ENCODE assay signal across 9 mouse cellular contexts in the genomic region with DNA sequence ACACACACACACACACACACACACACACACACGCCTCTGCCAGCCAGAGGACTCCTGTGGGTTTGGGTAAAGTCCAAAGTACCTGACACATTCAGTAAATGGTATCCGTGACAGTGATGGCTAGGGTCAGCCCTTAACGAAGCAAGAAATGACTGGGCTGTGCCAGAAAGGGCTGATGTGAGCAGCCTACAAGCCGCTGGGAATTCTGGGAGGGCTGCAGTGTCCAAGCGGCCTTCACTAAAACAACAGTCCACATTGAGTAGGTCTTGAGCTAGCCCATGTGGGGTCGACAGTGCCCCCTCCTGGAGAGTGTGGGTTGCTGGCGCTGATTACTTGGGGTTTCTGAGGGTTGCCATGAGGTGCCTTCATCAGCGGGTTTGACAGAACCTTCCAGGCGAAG. TPM values are rescaled to one million over a fixed set of nuclear protein-coding genes. Genes with fewer than 3 reads are reported as not detected.
A peak's percentile ranks its signal among the peaks of the same experiment; 100 is the strongest.
DNase-seq lines count a peak whose midpoint lies in the region; ATAC-seq and TF ChIP-seq lines count a peak whose summit lies in the region.
"Had no signal": no experiment of that assay in that cellular context is flagged by ENCODE, and none has a peak within 500 bp of the region (broad histone marks: within the 10 kb centered on the region; RNA-seq: fewer than 3 reads in every experiment).

No protein-coding gene starts in this region.

- DNase-seq in lung, adult 2 months: no peak
- no peak for DNase-seq in lung, postnatal 36 days
- DNase-seq in MN1 (ENCODE audit: low spot score): peak; percentile 45
- peak; percentile 26 to 51 for DNase-seq in lung, postnatal 4 days
- no peak for DNase-seq in right cerebral cortex, postnatal 25 days
- DNase-seq in embryo, embryonic 9.5 days (ENCODE audit: extremely low spot score): no peak
- DNase-seq: adrenal gland, adult 8-10 months had no signal

- 71% methylated on average over 9 of the region's 9 CpGs for WGBS in lung, adult 2 months
- 61% methylated on average over 9 of the region's 9 CpGs for WGBS in intestine, postnatal 0 days

- H3K9ac ChIP-seq in intestine, postnatal 0 days (ENCODE audit: low read depth, low read length): no peak overlapping the region

- H3K4me2 ChIP-seq in intestine, postnatal 0 days (replicated peaks; ENCODE audit: low read depth): no peak overlapping the region

- no peak for TF ChIP-seq POLR2A in lung, adult 2 months (IDR thresholded peaks at IDR 0.05; ENCODE audit: borderline replicate concordance, extremely low read depth, low read depth, low read length)

- ATAC-seq in intestine, postnatal 0 days: peak; percentile 72
- no peak for ATAC-seq in monocyte, adult 5-6 weeks (replicated peaks; ENCODE audit: insufficient number of reproducible peaks, low FRiP score, low TSS enrichment, poor library complexity, severe bottlenecking)

- TF ChIP-seq CTCF in lung, adult 2 months (IDR thresholded peaks at IDR 0.05; ENCODE audit: insufficient read depth, low read length): peak; percentile 21; the same call in 1 of the 2 replicates
- peak; percentile 63 for TF ChIP-seq CTCF in intestine, postnatal 0 days (IDR thresholded peaks at IDR 0.05; ENCODE audit: low read depth)

- 0 out of 2 replicates have a peak, but pooled peaks cover 6% of the 10 kb centered on the region for H3K27me3 ChIP-seq in intestine, postnatal 0 days (replicated peaks; ENCODE audit: control insufficient read depth, insufficient read depth, low read length)

- H3K9me3 ChIP-seq in intestine, postnatal 0 days (ENCODE audit: control insufficient read depth): no peaks in the 10 kb centered on the region

- H3K4me1 ChIP-seq in lung, adult 2 months (ENCODE audit: control insufficient read depth, insufficient read depth, low read length): no peaks in the 10 kb centered on the region
- H3K4me1 ChIP-seq in intestine, postnatal 0 days (replicated peaks; ENCODE audit: control insufficient read depth, insufficient read depth, low read length): no peaks in the 10 kb centered on the region

- H3K27ac ChIP-seq in intestine, postnatal 0 days (ENCODE audit: low read depth, low read length): no peak overlapping the region

- no peaks in the 10 kb centered on the region for H3K36me3 ChIP-seq in intestine, postnatal 0 days (ENCODE audit: control insufficient read depth, insufficient read depth)

- H3K4me3 ChIP-seq in lung, adult 2 months (replicated peaks; ENCODE audit: extremely low read depth, low read depth, low read length): no peak overlapping the region
- no peak overlapping the region for H3K4me3 ChIP-seq in intestine, postnatal 0 days (ENCODE audit: low read depth, low read length)

RNA-seq across cellular contexts. Expression of a gene that starts 33.8 kb away (rescaled TPM):
- polyA plus RNA-seq in lung, adult 2 months (2012; rRNA removed): 3.4 and 6.1 TPM in 2 replicates
- polyA plus RNA-seq in intestine, postnatal 0 days (2015; fragmentation: Nextera tagmentation; extraction: Ambion mirVana): 8.8 and 9.3 TPM in 2 replicates
- total RNA-seq in monocyte, adult 5-6 weeks (2017): 0.19 TPM in 1 of 3 replicates, not detected in the others

Comparison
In these comparisons a context has a peak if more than half of its experiments do, and no peak if none do; other contexts are left out.
1. DNase-seq: peak in MN1 (single experiment) and lung, postnatal 4 days (2 of 2); none in lung, adult 2 months (single experiment), lung, postnatal 36 days (single experiment), right cerebral cortex, postnatal 25 days (single experiment) and embryo, embryonic 9.5 days (single experiment).